Mouse (Mus musculus) heart, embryonic 14.5 days (tissue): Measurements from ENCODE around the gene Metrn. TPM values are rescaled to one million over a fixed set of nuclear protein-coding genes. Genes with fewer than 3 reads are reported as not detected.

Experiments
- ATAC-seq: fragments of 200-750 bp; cut with Nextera tagmentation; 2 replicates; pipeline ENCODE4 v1.8.0; 2017; ENCODE audit warnings: low read depth, moderate TSS enrichment; ENCODE audit not compliant: insufficient number of reproducible peaks, insufficient read depth, low FRiP score
- H3K27ac ChIP-seq, 2 experiments: fragments of 200-500 bp in 1 of 2; fragments of 300-500 bp in 1 of 2; sonication (generic) in 1 of 2; replicated peaks in 1 of 2; 2 replicates each; pipeline ENCODE4 v1.5.1; 2012 to 2014; ENCODE audit warnings: low read depth in 2 of 2, low read length in 2 of 2, control low read depth in 1 of 2, mild to moderate bottlenecking in 1 of 2, mixed read lengths in 1 of 2; ENCODE audit not compliant: control insufficient read depth in 1 of 2, insufficient read depth in 1 of 2
- H3K27me3 ChIP-seq: fragments of 300-500 bp; sonication (generic); 2 replicates; pipeline ENCODE4 v1.6.1; 2014; ENCODE audit warnings: mild to moderate bottlenecking, low read length, control low read depth; ENCODE audit not compliant: control insufficient read depth, insufficient read depth
- H3K36me3 ChIP-seq: fragments of 300-500 bp; sonication (generic); 2 replicates; pipeline ENCODE4 v1.6.1; 2014; ENCODE audit warnings: mild to moderate bottlenecking, control low read depth, low read length, mixed read lengths; ENCODE audit not compliant: control insufficient read depth, insufficient read depth
- H3K4me1 ChIP-seq, 2 experiments: fragments of 200-500 bp in 1 of 2; fragments of 300-500 bp in 1 of 2; sonication (generic) in 1 of 2; 2 replicates each; pipeline ENCODE4 v1.6.1; 2012 to 2014; ENCODE audit warnings: low read length in 2 of 2, control low read depth in 1 of 2, mixed read lengths in 1 of 2; ENCODE audit not compliant: control insufficient read depth in 2 of 2, insufficient read depth in 2 of 2
- H3K4me2 ChIP-seq: fragments of 300-500 bp; sonication (generic); 2 replicates; pipeline ENCODE4 v1.6.1; 2014; ENCODE audit warnings: mild to moderate bottlenecking, low read length
- H3K4me3 ChIP-seq, 2 experiments: fragments of 200-500 bp in 1 of 2; fragments of 300-500 bp in 1 of 2; sonication (generic) in 1 of 2; 2 replicates each; pipeline ENCODE4 v1.5.1; 2012 to 2014; ENCODE audit warnings: low read length in 2 of 2, mild to moderate bottlenecking in 2 of 2, control low read depth in 1 of 2, low read depth in 1 of 2, moderate library complexity in 1 of 2; ENCODE audit not compliant: control insufficient read depth in 1 of 2, insufficient read depth in 1 of 2
- H3K9ac ChIP-seq: fragments of 300-500 bp; sonication (generic); 2 replicates; pipeline ENCODE4 v1.6.1; 2014; ENCODE audit warnings: mild to moderate bottlenecking, low read length
- H3K9me3 ChIP-seq: fragments of 300-500 bp; sonication (generic); 2 replicates; pipeline ENCODE4 v1.6.1; 2016; ENCODE audit warnings: low read length, control low read depth; ENCODE audit not compliant: control insufficient read depth
- WGBS: fragments of 180-500 bp; shearing (Covaris S2); extraction: QIAGEN DNeasy Blood & Tissue Kit; methylation state at CpG from one replicate; pipeline ENCODE4 v1.1.7; 2014; 5-methylcytosine and 5-hydroxymethylcytosine counted together
- polyA plus RNA-seq: library from polyadenylated mRNA; unstranded; fragments of >200 nt; fragmentation: Nextera tagmentation; extraction: Ambion mirVana; gene quantifications from 2 replicates; pipeline ENCODE4 v1.2.1, GENCODE M21; 2014

Gene Metrn
- polyA plus RNA-seq, 1 experiment from 2014 or later = 3.3 TPM

DNA sequence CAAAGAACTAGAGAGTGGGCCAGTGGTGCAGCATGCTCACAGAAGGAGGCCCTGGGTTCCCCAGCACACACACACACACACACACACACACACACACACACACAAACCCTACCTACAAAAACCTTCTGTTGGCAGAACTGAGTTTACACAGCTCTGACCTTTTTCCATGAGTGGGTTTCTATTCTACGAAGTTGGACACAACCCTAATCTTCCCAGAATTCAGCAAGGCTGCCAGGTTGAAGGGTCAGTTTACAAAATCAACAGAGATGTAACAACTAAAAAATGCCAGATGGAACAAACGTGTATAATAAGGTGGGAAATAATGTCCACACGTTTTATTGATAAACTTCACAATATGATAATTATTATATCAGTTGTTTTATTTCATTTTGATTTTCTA, 39.2 kb downstream of the Metrn start:
- Histone ChIP-seq H3K9me3 (no peaks in the 10 kb centered on the region), H3K36me3 (no peaks in the 10 kb centered on the region), H3K27me3 (no peaks in the 10 kb centered on the region), H3K4me3 (no peak overlapping the region), H3K4me2 (no peak overlapping the region), H3K27ac (no peak overlapping the region), H3K9ac (no peak overlapping the region), H3K4me1 (peaks cover 0 to 2% of the 10 kb centered on the region in 2 experiments; a peak in 1 of 4 replicates)
- no peak for ATAC-seq
- 55% methylated on average over 3 of the region's 3 CpGs for WGBS

DNA sequence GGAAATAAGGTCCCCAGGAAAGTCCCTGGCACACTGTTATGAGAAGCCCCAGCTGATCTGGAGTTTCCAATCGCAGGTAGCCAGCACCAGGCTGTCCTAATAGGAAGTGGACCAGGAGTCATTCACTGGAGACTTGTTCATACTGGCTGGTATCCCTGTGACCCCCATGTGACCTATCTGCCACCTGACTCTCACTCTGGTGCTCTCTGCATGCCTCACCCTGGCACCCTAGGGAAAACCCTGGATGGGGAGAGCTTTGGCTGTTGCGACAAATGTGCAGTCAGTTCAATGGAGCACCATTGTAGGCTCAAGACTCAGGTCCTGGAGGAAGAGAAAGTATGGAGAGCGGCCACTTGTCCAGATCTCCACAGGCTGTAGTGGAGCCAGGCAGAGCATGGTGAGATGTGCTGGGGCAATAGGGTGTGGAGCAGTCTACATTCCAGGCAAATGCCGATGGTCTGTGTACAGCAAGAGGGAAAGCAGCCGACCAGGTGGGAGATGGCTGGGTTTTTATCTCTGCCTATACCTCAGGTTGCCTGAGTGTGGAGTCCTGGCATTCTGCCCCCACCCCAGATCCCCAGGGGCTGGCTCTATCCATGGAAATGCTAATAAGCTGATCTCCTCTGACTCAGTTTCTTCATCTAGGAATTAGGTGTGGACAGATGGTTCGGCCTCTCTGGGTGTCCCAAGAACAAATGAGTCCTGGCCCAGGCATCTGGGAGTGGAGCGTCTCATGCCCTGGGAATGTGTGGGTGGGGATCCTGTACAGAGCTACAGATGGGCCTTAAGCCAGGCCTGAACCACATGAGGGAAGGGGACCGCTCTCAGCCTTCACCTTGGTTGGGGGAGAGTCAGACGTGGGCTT, 40.3 kb downstream of the Metrn start:
- no peak overlapping the region for H3K4me2 ChIP-seq
- no peaks in the 10 kb centered on the region for H3K36me3 ChIP-seq
- WGBS = 63% methylated on average over 9 of the region's 9 CpGs
- no peak overlapping the region for H3K9ac ChIP-seq
- no peaks in the 10 kb centered on the region for H3K27me3 ChIP-seq
- no peak overlapping the region for H3K4me3 ChIP-seq
- H3K4me1 ChIP-seq = peaks cover 2 to 3% of the 10 kb centered on the region in 2 experiments; a peak in 2 of 4 replicates
- peak overlapping the region in 1 of 2 experiments; percentile 32; a peak in 1 of 4 replicates for H3K27ac ChIP-seq
- 0 out of 2 replicates have a peak, but pooled peaks have one; percentile 29 for ATAC-seq
- no peaks in the 10 kb centered on the region for H3K9me3 ChIP-seq

DNA sequence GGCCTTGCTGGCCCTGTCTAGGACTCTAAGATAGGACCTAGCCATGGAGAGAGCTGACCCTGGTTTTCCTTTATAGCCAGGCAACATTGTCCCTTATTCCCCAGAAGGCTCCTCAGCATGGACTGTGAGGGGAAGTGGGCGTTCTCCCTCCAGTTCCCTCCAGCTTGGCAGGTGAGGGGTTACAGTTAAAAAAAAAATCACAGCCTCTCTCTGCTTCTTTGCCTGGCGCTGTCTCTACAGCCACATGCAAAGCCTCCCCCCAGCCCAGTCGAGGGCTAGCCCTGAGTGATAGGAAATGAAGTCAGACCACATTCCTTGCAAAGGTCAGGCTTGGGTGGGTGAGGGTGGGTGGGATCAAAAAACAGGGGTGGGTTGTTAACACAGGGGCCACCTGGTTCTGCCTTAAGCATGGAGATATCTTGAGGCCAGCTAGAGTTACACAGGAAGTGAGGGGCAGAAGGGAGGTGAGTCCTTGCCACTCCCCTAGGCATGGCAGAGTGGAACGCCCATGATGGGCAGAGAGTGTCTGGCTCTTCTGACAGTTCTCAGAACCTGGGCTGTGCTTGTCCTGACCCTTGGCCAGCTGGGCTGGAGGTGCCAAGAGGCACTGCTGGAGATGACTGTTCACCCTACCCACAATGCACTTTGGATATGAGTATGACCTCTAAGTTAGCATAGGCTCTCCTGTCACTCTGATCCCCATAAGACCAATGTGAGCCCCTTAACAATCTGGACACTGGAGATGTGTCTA, 41.1 kb downstream of the Metrn start:
- no peaks in the 10 kb centered on the region for H3K27me3 ChIP-seq
- H3K36me3 ChIP-seq = no peaks in the 10 kb centered on the region
- 30% methylated on average over 4 of the region's 4 CpGs for WGBS
- no peak overlapping the region for H3K4me2 ChIP-seq
- H3K4me3 ChIP-seq = no peak overlapping the region
- peak overlapping the region in 1 of 2 experiments; percentile 32; a peak in 1 of 4 replicates for H3K27ac ChIP-seq
- no peak overlapping the region for H3K9ac ChIP-seq
- H3K4me1 ChIP-seq = peaks cover 7 to 8% of the 10 kb centered on the region in 2 experiments; a peak in 3 of 4 replicates
- ATAC-seq = no peak
- H3K9me3 ChIP-seq = no peaks in the 10 kb centered on the region

DNA sequence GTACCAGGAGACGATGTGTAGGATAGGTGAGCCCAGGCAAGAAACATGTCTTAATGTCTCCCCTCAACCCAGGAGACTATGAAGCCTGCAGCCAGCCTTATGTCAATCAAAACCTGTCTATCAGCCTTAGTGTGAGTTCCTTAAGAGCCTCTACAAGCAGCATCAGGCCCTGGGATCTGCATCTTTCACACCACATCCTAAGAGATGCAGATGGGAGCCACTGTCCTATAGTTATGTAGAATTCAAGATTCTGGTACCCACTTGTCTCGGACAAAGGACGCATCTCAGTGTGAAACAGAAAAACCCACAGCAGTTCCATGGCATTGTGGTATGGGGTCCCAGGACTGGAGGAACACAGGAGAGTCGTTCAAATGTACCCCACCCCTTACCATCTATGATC, 41.9 kb downstream of the Metrn start:
- Histone ChIP-seq H3K4me2 (no peak overlapping the region), H3K9ac (no peak overlapping the region), H3K4me3 (no peak overlapping the region), H3K27ac (no peak overlapping the region), H3K4me1 (peaks cover 7 to 8% of the 10 kb centered on the region in 2 experiments; a peak in 3 of 4 replicates), H3K9me3 (no peaks in the 10 kb centered on the region), H3K27me3 (no peaks in the 10 kb centered on the region), H3K36me3 (no peaks in the 10 kb centered on the region)
- no peak for ATAC-seq
- WGBS = 82% methylated on average over 4 of the region's 4 CpGs

DNA sequence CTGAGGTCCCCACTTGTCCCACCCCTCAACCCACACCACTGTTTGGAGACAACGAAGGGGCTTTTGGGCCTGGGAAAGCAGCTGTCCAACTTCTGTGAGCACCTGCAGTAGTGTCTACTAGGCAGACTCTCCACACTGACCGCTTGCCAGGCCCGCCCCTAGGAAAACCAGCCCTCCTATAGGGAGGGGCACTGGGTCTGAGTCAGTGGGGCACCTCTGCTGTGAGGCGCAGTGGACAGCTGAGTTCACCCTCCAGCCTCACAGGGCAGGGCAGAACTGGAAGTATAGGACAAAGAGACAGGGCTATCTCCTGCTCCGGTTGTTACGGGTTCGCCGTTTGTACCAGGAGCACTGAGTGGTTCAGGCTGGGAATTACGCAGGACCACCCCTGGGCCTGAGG, 42.7 kb downstream of the Metrn start, which contains the start of gene Msln:
Gene Msln, minus strand, starts transcription at position 138 of the 400 bp plus-strand sequence.
- 77% methylated on average over 9 of the region's 9 CpGs for WGBS
- Histone ChIP-seq H3K27me3 (no peaks in the 10 kb centered on the region), H3K4me1 (peaks cover 7 to 8% of the 10 kb centered on the region in 2 experiments; a peak in 3 of 4 replicates), H3K9me3 (no peaks in the 10 kb centered on the region), H3K4me3 (no peak within 1 kb of the TSS), H3K4me2 (no peak within 1 kb of the TSS), H3K9ac (no peak within 1 kb of the TSS), H3K27ac (no peak within 1 kb of the TSS), H3K36me3 (no peaks in the 10 kb centered on the region)
- ATAC-seq = no peak

DNA sequence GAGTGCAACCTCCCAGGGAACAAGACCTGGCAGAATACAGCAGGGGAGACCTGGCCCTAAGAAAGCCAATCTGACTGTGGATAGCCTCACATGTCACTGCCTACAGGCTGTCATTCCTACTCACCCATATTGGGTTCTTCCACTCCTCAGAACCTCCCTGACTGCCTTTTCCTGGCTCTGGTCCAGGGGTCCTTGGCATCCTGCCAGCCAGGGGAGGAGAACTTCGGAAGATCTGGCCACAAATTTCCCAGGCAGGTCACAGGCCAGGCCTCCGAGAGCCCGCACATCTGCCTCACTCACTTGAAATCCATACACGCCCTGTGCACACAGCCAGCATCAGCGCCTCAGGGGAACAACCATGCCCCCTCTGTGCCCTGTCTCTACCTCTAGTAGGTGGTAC, 45.5 kb downstream of the Metrn start:
- Histone ChIP-seq H3K4me2 (no peak overlapping the region), H3K27ac (no peak overlapping the region), H3K36me3 (no peaks in the 10 kb centered on the region), H3K4me1 (peaks cover 7 to 8% of the 10 kb centered on the region in 2 experiments; a peak in 3 of 4 replicates), H3K27me3 (no peaks in the 10 kb centered on the region), H3K9me3 (no peaks in the 10 kb centered on the region), H3K4me3 (no peak overlapping the region), H3K9ac (no peak overlapping the region)
- 17% methylated on average over 5 of the region's 5 CpGs for WGBS
- no peak for ATAC-seq

DNA sequence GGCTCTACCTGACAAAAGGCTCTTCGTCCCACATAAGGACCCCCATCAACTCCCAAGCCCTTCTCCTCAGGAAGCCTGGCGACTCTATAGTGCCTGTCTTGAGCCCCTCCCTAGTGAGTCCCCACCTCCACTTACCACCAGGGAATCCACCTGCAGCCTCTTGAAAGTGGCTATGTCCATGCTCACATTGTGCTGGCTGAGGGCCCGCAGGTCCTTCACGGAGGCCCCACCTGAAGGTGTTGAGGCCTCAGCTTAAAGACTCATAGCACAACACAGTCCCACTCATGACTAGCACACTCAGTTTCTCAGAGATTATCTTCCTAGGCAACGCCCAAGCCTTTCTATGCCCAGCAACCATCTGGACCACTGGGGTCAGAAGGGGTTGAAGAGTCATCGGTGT, 47.6 kb downstream of the Metrn start:
- no peak overlapping the region for H3K4me2 ChIP-seq
- H3K9ac ChIP-seq = no peak overlapping the region
- WGBS = 77% methylated on average over 6 of the region's 6 CpGs
- H3K4me1 ChIP-seq = peaks cover 6 to 7% of the 10 kb centered on the region in 2 experiments; a peak in 3 of 4 replicates
- H3K27ac ChIP-seq = no peak overlapping the region
- H3K9me3 ChIP-seq = no peaks in the 10 kb centered on the region
- no peak for ATAC-seq
- H3K36me3 ChIP-seq = no peaks in the 10 kb centered on the region
- H3K4me3 ChIP-seq = no peak overlapping the region
- H3K27me3 ChIP-seq = no peaks in the 10 kb centered on the region; the same call in 1 of the 2 replicates
